Mouse (Mus musculus) E14TG2a.4 (cell line): ENCODE results near the gene Ddx21.
"Not testable (repeated sequence)": the region's sequence is repeated elsewhere in the genome, so short reads cannot be mapped to it uniquely, and the experiment has no call there.

Source experiments
- H3K27me3 ChIP-seq: 2 replicates; pipeline ENCODE4 v1.6.1; 2014; ENCODE audit warnings: low read length, control low read depth; ENCODE audit not compliant: insufficient read depth
- H3K36me3 ChIP-seq: 2 replicates; pipeline ENCODE4 v1.6.1; 2014; ENCODE audit warnings: low read length, control low read depth; ENCODE audit not compliant: insufficient read depth
- H3K4me1 ChIP-seq: replicated peaks from 2 replicates; pipeline ENCODE4 v1.6.1; 2014; ENCODE audit warnings: low read depth, low read length, control low read depth
- H3K4me3 ChIP-seq: replicated peaks from 2 replicates; pipeline ENCODE4 v1.5.1; 2014; ENCODE audit warnings: mild to moderate bottlenecking, low read length
- H3K9me3 ChIP-seq: 2 replicates; pipeline ENCODE4 v1.6.1; 2014; ENCODE audit warnings: low read length, control low read depth
- CTCF ChIP-seq: conservative IDR thresholded peaks from 2 replicates; pipeline ENCODE4 v1.5.1; 2014; ENCODE audit warnings: low read length
- NANOG ChIP-seq: IDR thresholded peaks from 2 replicates; pipeline ENCODE4 v1.6.1; 2014; ENCODE audit warnings: borderline replicate concordance, low read length, mixed read lengths
- POU5F1 ChIP-seq: IDR thresholded peaks from 2 replicates; pipeline ENCODE4 v1.6.1; 2014; ENCODE audit warnings: low read length, borderline replicate concordance

Gene Ddx21

DNA sequence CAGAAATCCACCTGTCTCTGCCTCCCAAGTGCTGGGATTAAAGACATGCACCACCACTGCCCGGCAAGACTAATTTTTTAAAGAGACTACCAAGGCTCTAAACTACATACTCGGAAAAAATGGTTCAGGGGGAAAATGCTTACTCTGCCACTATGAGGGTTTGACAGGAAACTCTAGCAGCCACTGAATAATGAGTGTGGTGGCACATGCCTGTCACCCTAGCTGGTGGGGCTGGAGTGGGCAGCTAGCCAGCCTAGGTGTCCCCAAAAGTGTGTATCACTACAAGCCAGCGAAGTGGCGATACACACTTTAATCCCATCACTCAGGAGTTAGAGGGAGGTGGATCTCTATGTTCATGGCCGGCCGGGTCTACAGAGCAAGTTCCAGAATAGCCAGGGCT lies 2.0 kb downstream of the Ddx21 start:
- Histone ChIP-seq H3K27me3 (no peaks in the 10 kb centered on the region), H3K4me3 (peak overlapping the region; percentile 97)
- TF ChIP-seq POU5F1 (no peak), NANOG (no peak), CTCF (no peak)

DNA sequence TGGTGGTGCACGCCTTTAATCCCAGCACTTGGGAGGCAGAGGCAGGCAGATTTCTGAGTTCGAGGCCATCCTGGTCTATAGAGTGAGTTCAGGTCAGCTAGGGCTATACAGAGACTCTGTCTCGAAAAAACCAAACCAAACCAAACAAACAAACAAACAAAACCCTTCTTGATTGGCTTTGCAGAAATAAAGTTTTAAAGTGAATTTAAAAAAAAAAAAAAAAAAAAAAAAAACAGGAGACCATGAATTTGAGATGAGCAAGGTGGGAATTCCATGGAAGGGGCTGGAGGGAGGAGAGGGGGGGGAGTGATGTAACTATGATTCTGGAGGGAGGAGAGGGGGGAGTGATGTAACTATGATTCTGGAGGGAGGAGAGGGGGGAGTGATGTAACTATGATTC lies 2.8 kb downstream of the Ddx21 start:
- peaks cover 60% of the 10 kb centered on the region for H3K36me3 ChIP-seq
- H3K9me3 ChIP-seq, H3K27me3 ChIP-seq: not testable (repeated sequence)
- H3K4me3 ChIP-seq = peak overlapping the region; percentile 97; the same call in 1 of the 2 replicates
- H3K4me1 ChIP-seq = peaks cover 67% of the 10 kb centered on the region

More for the DNA sequence above, 2.0 kb downstream of the Ddx21 start:
- peaks cover 62% of the 10 kb centered on the region for H3K4me1 ChIP-seq
- H3K36me3 ChIP-seq = peaks cover 52% of the 10 kb centered on the region
- H3K9me3 ChIP-seq = no peaks in the 10 kb centered on the region

DNA sequence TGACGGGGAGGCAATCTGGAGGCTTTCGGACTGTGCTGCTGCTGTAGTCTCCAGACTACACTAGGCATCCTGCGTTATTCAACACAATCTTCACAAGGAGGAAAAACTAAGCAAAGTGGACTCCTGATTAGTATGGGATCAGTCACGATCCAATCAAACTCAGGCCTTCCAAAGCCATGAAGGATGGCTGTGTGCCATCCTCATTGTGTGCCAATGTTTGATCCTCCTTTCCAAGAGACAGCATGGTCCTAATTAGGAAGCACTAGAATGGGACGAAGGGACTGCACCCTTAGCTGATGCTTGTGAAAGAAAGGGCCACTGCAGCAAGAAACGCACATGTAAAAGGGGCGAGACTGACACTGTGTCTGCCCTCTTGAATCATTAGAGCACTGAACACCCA lies 9.6 kb downstream of the Ddx21 start:
- H3K27me3 ChIP-seq = no peaks in the 10 kb centered on the region
- H3K4me1 ChIP-seq = peaks cover 51% of the 10 kb centered on the region
- no peaks in the 10 kb centered on the region for H3K9me3 ChIP-seq
- TF ChIP-seq POU5F1 (no peak), NANOG (no peak), CTCF (no peak)
- no peak overlapping the region for H3K4me3 ChIP-seq
- H3K36me3 ChIP-seq = peaks cover 99% of the 10 kb centered on the region

DNA sequence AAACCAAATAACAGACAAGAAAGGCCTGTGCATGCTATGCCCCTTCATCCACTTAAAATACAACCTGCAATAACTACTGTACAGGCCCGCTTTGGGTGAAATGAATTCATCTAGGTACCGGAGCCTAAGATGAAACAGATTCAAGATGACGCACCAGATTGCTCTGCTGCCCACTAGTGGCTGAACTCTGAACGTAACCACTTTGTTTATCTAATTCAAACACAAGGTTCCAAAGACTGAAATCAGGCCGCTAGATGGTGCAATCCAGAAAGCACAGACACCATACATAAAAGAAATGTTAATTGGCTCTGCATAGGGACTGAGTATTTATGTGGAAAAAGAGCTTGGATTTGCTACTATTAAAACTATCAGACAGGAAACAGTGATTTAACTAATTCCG lies 11.9 kb downstream of the Ddx21 start:
- Histone ChIP-seq H3K4me3 (peak overlapping the region; percentile 8; the same call in 1 of the 2 replicates), H3K27me3 (no peaks in the 10 kb centered on the region), H3K9me3 (no peaks in the 10 kb centered on the region), H3K4me1 (peaks cover 37% of the 10 kb centered on the region), H3K36me3 (peaks cover 100% of the 10 kb centered on the region)
- TF ChIP-seq POU5F1 = no peak
- peak; percentile 95 for TF ChIP-seq CTCF

DNA sequence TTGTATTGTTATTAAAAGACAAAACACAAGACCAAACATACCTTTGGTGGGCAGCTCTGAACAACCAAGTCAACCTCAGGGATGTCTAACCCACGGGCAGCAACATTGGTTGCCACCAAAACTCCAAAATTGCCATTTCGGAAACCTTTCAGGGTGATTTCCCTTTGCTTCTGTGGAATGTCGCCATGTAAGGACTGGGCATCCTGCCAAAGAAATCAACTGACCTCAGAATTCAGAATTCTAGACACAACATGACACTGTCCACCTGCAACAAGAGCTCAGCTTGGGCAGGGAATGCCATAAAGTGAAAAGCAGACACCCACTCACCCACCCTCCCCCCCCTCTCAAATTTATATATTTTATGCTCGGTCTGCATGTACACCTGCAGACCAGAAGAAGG lies 13.5 kb downstream of the Ddx21 start:
- H3K9me3 ChIP-seq = no peaks in the 10 kb centered on the region
- H3K4me1 ChIP-seq = peaks cover 35% of the 10 kb centered on the region
- no peaks in the 10 kb centered on the region for H3K27me3 ChIP-seq
- peaks cover 100% of the 10 kb centered on the region for H3K36me3 ChIP-seq
- no peak overlapping the region for H3K4me3 ChIP-seq
- TF ChIP-seq CTCF = no peak
- no peak for TF ChIP-seq NANOG
- no peak for TF ChIP-seq POU5F1

DNA sequence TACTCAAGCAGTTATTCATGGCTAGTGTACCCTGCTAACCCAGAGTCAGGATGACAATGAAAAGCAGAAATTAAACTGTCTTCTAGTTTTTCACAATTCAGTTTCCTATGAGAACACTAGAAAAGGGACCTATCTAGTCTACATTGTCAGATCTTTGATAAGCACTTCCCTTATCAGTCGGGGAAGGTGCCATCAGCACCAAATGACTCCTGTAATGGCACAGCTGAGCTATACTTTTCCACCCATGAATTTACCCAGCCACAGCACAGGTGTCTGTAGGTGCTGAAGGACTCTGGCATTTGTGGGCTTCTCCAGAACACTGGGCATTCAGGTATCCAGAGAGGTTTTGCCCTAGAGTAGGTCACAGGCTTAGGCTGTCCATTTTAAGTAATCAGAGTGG lies 18.8 kb downstream of the Ddx21 start:
- Histone ChIP-seq H3K27me3 (no peaks in the 10 kb centered on the region), H3K36me3 (peaks cover 89% of the 10 kb centered on the region), H3K4me3 (no peak overlapping the region), H3K9me3 (no peaks in the 10 kb centered on the region), H3K4me1 (peaks cover 27% of the 10 kb centered on the region; the same call in 1 of the 2 replicates)
- no peak for TF ChIP-seq POU5F1
- no peak for TF ChIP-seq NANOG
- TF ChIP-seq CTCF = no peak

DNA sequence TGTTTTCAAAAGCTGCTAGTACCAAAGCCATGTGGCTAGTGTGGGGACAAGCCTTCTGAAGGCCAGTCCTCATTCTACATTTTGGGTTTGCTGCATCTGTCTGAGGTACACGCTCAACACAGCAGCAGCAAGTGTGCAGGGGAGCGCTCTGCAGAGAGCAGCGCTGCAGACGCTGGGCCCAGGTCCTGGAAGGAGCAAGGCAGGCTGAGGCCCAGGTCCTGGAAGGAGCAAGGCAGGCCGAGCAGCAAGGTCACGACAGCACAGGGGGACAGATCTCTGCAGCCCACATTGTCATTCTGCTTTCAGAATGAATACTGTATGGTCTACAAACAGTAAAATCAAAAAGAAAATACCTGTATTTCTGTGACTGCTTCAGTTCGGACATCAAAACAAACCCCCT lies 19.4 kb downstream of the Ddx21 start:
- H3K36me3 ChIP-seq = peaks cover 84% of the 10 kb centered on the region
- H3K4me1 ChIP-seq = peaks cover 27% of the 10 kb centered on the region; the same call in 1 of the 2 replicates
- no peaks in the 10 kb centered on the region for H3K9me3 ChIP-seq
- TF ChIP-seq CTCF = no peak
- TF ChIP-seq NANOG = no peak
- no peak for TF ChIP-seq POU5F1
- no peak overlapping the region for H3K4me3 ChIP-seq
- no peaks in the 10 kb centered on the region for H3K27me3 ChIP-seq

DNA sequence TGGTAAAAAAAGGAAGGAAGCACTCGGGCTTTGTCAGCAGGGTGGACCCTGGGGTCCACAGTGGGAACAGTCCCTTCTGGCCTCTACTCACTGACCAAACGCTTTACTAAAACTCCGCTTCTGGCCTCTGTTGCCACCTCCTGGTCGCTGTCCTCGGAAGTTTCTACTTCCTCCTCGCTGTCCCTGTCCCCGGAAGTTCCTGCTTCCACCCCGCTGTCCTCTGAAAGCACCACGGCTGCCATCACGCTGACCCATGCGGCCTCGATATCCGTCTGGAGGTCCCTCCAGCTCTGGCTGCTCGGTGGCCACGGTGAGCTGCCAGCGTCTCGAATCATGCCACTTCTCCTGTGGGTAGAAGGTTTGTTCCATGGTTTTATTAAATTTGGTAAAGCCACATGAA lies 19.8 kb downstream of the Ddx21 start:
- no peak for TF ChIP-seq POU5F1
- TF ChIP-seq NANOG = no peak
- no peak for TF ChIP-seq CTCF
- peaks cover 31% of the 10 kb centered on the region for H3K4me1 ChIP-seq

DNA sequence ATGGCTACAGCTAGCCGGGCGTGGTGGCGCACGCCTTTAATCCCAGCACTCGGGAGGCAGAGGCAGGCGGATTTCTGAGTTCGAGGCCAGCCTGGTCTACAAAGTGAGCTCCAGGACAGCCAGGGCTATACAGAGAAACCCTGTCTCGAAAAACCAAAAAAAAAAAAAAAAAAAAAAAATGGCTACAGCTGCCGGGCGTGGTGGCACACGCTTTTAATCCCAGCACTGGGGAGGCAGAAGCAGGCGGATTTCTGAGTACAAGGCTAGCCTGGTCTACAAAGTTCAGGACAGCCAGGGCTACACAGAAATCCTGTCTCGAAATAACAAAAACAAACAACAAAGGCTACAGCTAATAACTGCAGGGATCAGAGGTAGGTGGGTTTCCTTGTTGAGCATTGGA lies 23.0 kb downstream of the Ddx21 start:
- Histone ChIP-seq H3K36me3 (peaks cover 71% of the 10 kb centered on the region), H3K4me1 (peaks cover 29% of the 10 kb centered on the region)
- H3K27me3 ChIP-seq, H3K9me3 ChIP-seq, H3K4me3 ChIP-seq: not testable (repeated sequence)

More for the DNA sequence above, 19.8 kb downstream of the Ddx21 start:
- Histone ChIP-seq H3K36me3 (peaks cover 79% of the 10 kb centered on the region), H3K27me3 (no peaks in the 10 kb centered on the region), H3K4me3 (no peak overlapping the region), H3K9me3 (no peaks in the 10 kb centered on the region)
